Mouse (Mus musculus) layer of hippocampus, postnatal 14 days (tissue): ENCODE data around the gene Gbp2. TPM values are rescaled to one million over a fixed set of nuclear protein-coding genes. Genes with fewer than 3 reads are reported as not detected.

ENCODE experiments used
- microRNA-seq, 2 experiments: library from miRNA; unstranded; fragments of <30 nt; microRNA quantifications; one replicate each; pipeline ENCODE4 v1.2.0; 2021
- total RNA-seq, 2 experiments: library from RNA; stranded (reverse); gene quantifications; 2 replicates each; pipeline ENCODE4 v1.2.3; 2021

Gene Gbp2
- total RNA-seq, 2 experiments from 2014 or later: 0.79 to 1.8 TPM

Small RNA genes within 50 kb of the gene (microRNA-seq; reads per million reads assigned to microRNA genes)
- 0 reads per million in 2 experiments for gene Mir6381

Other genes with a start within 250 kb of the Gbp2 start
- 10 to 100 TPM; 25.2 to 28.7 TPM for gene Pdlim5, start 224.9 kb upstream of the Gbp2 start, total RNA-seq
- 1 to 10 TPM; 1.3 to 1.5 TPM for gene Gbp5, start 126.6 kb upstream of the Gbp2 start, total RNA-seq
- 1 to 10 TPM; 2.7 to 2.8 TPM for gene Gbp7, start 90.3 kb upstream of the Gbp2 start, total RNA-seq
- 1 to 10 TPM; 3.0 to 3.9 TPM for gene Gbp3, start 60.6 kb upstream of the Gbp2 start, total RNA-seq
- gene Gbp2b, start 25.8 kb upstream of the Gbp2 start, total RNA-seq: not detected
- 1 to 10 TPM; 4.8 to 7.3 TPM for gene Kyat3, start 80.4 kb downstream of the Gbp2 start, total RNA-seq
- gene Gtf2b, start 144.4 kb downstream of the Gbp2 start, total RNA-seq: 10 to 100 TPM; 40.6 to 41.5 TPM